Mouse (Mus musculus) heart, postnatal 0 days (tissue): ENCODE results near the gene Ccdc181.

Source experiments
- CTCF ChIP-seq: IDR thresholded peaks from 2 replicates; pipeline ENCODE4 v1.5.1; 2016; ENCODE audit warnings: antibody characterized with exemption, control low read depth, low read depth
- EP300 ChIP-seq: IDR thresholded peaks from 2 replicates; pipeline ENCODE4 v1.6.1; 2016; ENCODE audit warnings: antibody characterized with exemption, low read depth

GRCm38 (mm10) chr1:164276552-164276951 lies 1.2 kb downstream of the Ccdc181 start:
- no peak for TF ChIP-seq EP300
- no peak for TF ChIP-seq CTCF
